Mouse (Mus musculus) cortical plate, adult 2 months (tissue): Measurements from ENCODE around the gene Gabbr2.

ENCODE experiments used
- CTCF ChIP-seq: fragments of 200-500 bp; IDR thresholded peaks from 2 replicates; pipeline ENCODE4 v1.5.1; 2011; ENCODE audit warnings: mild to moderate bottlenecking, control low read depth, low read length; ENCODE audit not compliant: insufficient read depth; ENCODE audit errors: extremely low read depth
- POLR2A ChIP-seq: fragments of 200-500 bp; IDR thresholded peaks from 2 replicates; pipeline ENCODE4 v1.6.1; 2011; ENCODE audit warnings: mild to moderate bottlenecking, low read length, control low read depth; ENCODE audit not compliant: insufficient read depth; ENCODE audit errors: extremely low read depth

GRCm38 (mm10) chr4:46649161-46649560, 342.5 kb downstream of the Gabbr2 start:
- TF ChIP-seq CTCF (no peak), POLR2A (no peak)
